Mouse (Mus musculus) Patski (cell line): ENCODE measurements around the gene Eci1. TPM values are rescaled to one million over a fixed set of nuclear protein-coding genes. Genes with fewer than 3 reads are reported as not detected.
A peak's percentile ranks its signal among the peaks of the same experiment; 100 is the strongest.

Experiments
- ATAC-seq: fragments of 100-300 bp; one replicate; pipeline ENCODE4 v1.8.0; 2021
- CTCF ChIA-PET: fragments of 350-600 bp; sonication (Branson Sonifier 250); formaldehyde crosslinking; loops from one replicate; lab custom pipeline; 2022; ENCODE audit warnings: inconsistent platforms; lab: Charles Lee
- POLR2A ChIA-PET: fragments of 350-600 bp; sonication (Branson Sonifier 250); formaldehyde crosslinking; loops from one replicate; lab custom pipeline; 2022; ENCODE audit warnings: antibody characterized with exemption, inconsistent platforms; lab: Charles Lee
- DNase-seq: peaks from one replicate; pipeline ENCODE4 v3.0.0-alpha.2; 2011; ENCODE audit warnings: low read depth, low spot score
- H3K27me3 ChIP-seq: fragments of 371-371 bp; one replicate; pipeline ENCODE4 v1.5.1; 2021
- CTCF ChIP-seq: fragments of 100-300 bp; IDR thresholded peaks from one replicate; pipeline ENCODE4 v1.5.1; 2021
- in situ Hi-C: fragments of 300-500 bp; cut with MboI; formaldehyde crosslinking; loops from 3 replicates; pipeline ENCODE4 v1.11.1; 2018; ENCODE audit warnings: low pct_unique_long_range_greater_than_20kb, mixed read lengths
- polyA plus RNA-seq: library from polyadenylated mRNA; unstranded; gene quantifications from one replicate; pipeline ENCODE4 v1.2.3, GENCODE M21; 2021

Eci1 gene
- polyA plus RNA-seq, 1 experiment from 2014 or later, result 106 TPM

- DNase-seq (no peak), ATAC-seq (no peak)
- in situ Hi-C loops, result loop anchor here (10.0 kb wide), 1 partner anchor 185 kb away; the partner anchor contains the start of genes Npw and Slc9a3r2
- no peak for TF ChIP-seq CTCF
- ChIA-PET CTCF (interaction anchor here (1.0 kb wide), 1 partner anchor 9 kb away, joined by 3 read pairs; no protein-coding TSS in a partner anchor), POLR2A (no interaction called here)
- H3K27me3 ChIP-seq, result no peaks in the 10 kb centered on the region
Observed at GRCm38 (mm10) chr17:24469336-24469909, 43.0 kb downstream of the Eci1 start.

- TF ChIP-seq CTCF, result no peak
- ChIA-PET CTCF (interaction anchor here (1.0 kb wide), 1 partner anchor 8 kb away, joined by 3 read pairs; no protein-coding TSS in a partner anchor), POLR2A (interaction anchor here (2.4 kb wide), 1 partner anchor 16 kb away, joined by 12 read pairs; no protein-coding TSS in a partner anchor)
- ATAC-seq (peak; percentile 91), DNase-seq (peak; percentile 83)
- no peaks in the 10 kb centered on the region for H3K27me3 ChIP-seq
- in situ Hi-C loops, result loop anchor here (10.0 kb wide), 1 partner anchor 185 kb away; the partner anchor contains the start of genes Npw and Slc9a3r2
Observed at GRCm38 (mm10) chr17:24469910-24470602, 43.6 kb downstream of the Eci1 start, which contains the start of the genes E4f1 and Pgp. E4f1 (minus strand) TSS chr17:24470313. Pgp (plus strand) TSS chr17:24470392.

DNA sequence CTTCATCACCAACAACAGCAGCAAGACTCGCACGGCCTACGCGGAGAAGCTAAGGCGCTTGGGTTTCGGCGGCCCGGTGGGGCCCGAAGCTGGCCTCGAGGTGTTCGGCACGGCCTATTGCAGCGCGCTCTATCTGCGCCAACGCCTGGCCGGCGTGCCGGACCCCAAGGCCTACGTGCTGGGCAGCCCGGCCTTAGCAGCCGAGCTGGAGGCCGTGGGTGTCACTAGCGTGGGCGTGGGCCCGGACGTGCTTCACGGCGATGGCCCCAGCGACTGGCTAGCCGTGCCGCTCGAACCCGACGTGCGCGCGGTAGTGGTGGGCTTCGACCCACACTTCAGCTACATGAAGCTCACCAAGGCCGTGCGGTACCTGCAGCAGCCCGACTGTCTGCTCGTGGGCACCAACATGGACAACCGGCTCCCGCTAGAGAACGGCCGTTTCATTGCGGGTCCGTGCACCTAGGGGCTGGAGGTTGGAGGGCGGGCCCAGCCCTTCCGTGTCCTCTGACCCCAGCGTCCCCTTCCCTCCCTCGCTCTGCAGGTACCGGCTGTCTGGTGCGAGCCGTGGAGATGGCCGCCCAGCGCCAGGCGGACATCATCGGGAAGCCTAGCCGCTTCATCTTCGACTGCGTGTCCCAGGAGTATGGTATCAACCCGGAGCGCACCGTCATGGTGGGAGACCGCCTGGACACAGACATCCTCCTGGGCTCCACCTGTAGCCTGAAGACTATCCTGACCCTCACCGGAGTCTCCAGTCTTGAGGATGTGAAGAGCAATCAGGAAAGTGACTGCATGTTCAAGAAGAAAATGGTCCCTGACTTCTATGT, 44.5 kb downstream of the Eci1 start:
- in situ Hi-C loops, result no loop called here
- no peak for DNase-seq
- ChIA-PET CTCF (interaction anchor here (0.7 to 1.1 kb wide), 2 partner anchors 8 to 11 kb away, joined by 3 read pairs; partner anchors contain the start of gene Mlst8), POLR2A (interaction anchor here (2.4 kb wide), 1 partner anchor 17 kb away, joined by 12 read pairs; no protein-coding TSS in a partner anchor)
- TF ChIP-seq CTCF, result no peak
- no peaks in the 10 kb centered on the region for H3K27me3 ChIP-seq
- ATAC-seq, result no peak

- H3K27me3 ChIP-seq, result no peaks in the 10 kb centered on the region
- peak; percentile 17 for ATAC-seq
- CTCF ChIA-PET, result interaction anchor here (1.2 to 1.7 kb wide), 3 partner anchors 12 to 197 kb away, joined by 3 to 4 read pairs (median 3); partner anchors contain the start of gene Zfp598
- no peak for TF ChIP-seq CTCF
- DNase-seq, result peak; percentile 88
- in situ Hi-C loops, result no loop called here
- POLR2A ChIA-PET, result interaction anchor here (0.8 to 2.4 kb wide), 2 partner anchors 18 to 197 kb away, joined by 3 to 12 read pairs; partner anchors contain the start of gene Zfp598
Observed at GRCm38 (mm10) chr17:24472512-24472911, 46.1 kb downstream of the Eci1 start.

DNA sequence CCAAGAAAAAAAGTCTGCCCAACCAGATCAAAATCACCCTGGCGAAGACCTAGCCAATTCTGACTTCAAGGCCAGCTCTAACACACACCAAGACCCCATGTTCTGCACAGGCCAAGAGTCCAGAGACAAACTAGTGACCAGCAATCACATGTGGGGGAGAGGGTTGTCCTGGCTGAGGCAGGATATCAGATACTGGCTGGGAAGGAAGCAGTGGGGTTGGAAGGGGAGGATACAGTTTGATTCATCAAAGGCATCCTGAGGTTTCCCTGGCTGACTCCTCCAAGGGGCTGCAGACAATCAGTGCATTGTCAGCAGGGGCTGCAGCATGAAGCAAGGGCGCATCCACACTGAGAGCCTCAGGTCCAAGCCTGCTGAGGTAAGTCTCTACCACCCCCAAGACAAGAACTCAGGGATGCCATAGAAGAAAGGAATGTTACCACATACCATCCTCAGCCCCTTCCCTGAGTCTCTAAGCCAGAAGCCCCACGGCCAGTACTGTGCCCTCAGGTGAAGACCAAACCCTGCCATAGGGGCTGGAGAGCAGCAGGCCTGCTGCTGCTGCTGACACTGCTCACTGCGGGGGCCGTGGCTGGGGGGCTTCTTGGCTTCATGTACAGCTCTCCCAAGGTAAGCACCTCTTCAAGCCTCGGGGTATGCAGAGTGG, 47.3 kb downstream of the Eci1 start, which contains the start of gene Bricd5:
Bricd5 (plus strand) TSS at position 273 of the 664 bp plus-strand sequence.
- ATAC-seq, result no peak
- DNase-seq, result no peak
- H3K27me3 ChIP-seq, result no peaks in the 10 kb centered on the region
- ChIA-PET CTCF (no interaction called here), POLR2A (no interaction called here)
- in situ Hi-C loops, result no loop called here
- no peak for TF ChIP-seq CTCF

DNA sequence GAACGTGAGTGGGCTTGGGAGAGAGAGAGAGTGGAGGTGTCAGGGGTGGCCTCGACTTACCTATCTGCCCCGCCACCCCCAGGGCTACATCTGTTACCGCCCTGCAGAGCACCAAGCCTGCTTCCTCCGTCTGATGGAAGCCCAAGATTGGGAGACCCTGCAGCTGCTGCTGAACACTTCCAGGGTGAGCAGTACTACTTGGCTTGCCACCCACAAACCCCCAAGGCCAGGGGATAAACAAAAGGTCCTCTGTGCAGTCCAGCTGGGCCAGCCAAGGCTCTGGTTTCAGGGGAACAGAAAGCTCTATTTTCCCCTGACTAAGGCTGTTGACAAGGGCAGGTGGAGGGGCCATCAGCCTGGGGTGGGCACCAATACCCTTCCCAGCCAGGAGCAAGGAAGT, 48.1 kb downstream of the Eci1 start:
- ChIA-PET POLR2A (no interaction called here), CTCF (no interaction called here)
- no peak for DNase-seq
- ATAC-seq, result no peak
- H3K27me3 ChIP-seq, result no peaks in the 10 kb centered on the region
- in situ Hi-C loops, result no loop called here
- TF ChIP-seq CTCF, result no peak

GRCm38 (mm10) chr17:24475586-24475985, 49.1 kb downstream of the Eci1 start:
- CTCF ChIA-PET, result interaction anchor here (1.2 kb wide), 1 partner anchor 12 kb away, joined by 3 read pairs; no protein-coding TSS in a partner anchor
- no peak for DNase-seq
- H3K27me3 ChIP-seq, result no peaks in the 10 kb centered on the region
- in situ Hi-C loops, result no loop called here
- no peak for TF ChIP-seq CTCF
- ATAC-seq, result no peak
- POLR2A ChIA-PET, result no interaction called here

GRCm38 (mm10) chr17:24476022-24476776, 49.8 kb downstream of the Eci1 start:
- ChIA-PET POLR2A (interaction anchor here (1.1 kb wide), 1 partner anchor 49 kb away, joined by 3 read pairs; no protein-coding TSS in a partner anchor), CTCF (interaction anchor here (1.2 kb wide), 1 partner anchor 13 kb away, joined by 3 read pairs; no protein-coding TSS in a partner anchor)
- in situ Hi-C loops, result no loop called here
- H3K27me3 ChIP-seq, result no peaks in the 10 kb centered on the region
- ATAC-seq (no peak), DNase-seq (no peak)
- no peak for TF ChIP-seq CTCF
